ENCODE assay signal across 22 mouse cellular contexts in genomic region chr10:128840612-128841011, GRCm38 (mm10).
"Had no signal": no experiment of that assay in that cellular context is flagged by ENCODE, and none has a peak within 500 bp of the region (broad histone marks: within the 10 kb centered on the region; RNA-seq: fewer than 3 reads in every experiment).

No protein-coding gene starts in this region.

- H3K4me2 ChIP-seq: limb, embryonic 12.5 days; limb, embryonic 15.5 days; midbrain, embryonic 13.5 days; neural tube, embryonic 13.5 days; stomach, embryonic 15.5 days had no signal

- H3K27ac ChIP-seq: kidney, postnatal 0 days; limb, embryonic 12.5 days; limb, embryonic 15.5 days; midbrain, embryonic 10.5 days; midbrain, embryonic 13.5 days; neural tube, embryonic 13.5 days; stomach, embryonic 15.5 days had no signal

- ATAC-seq: intestine, postnatal 0 days; midbrain, embryonic 13.5 days; midbrain, embryonic 16.5 days had no signal

- DNase-seq: kidney, adult 2 months; kidney, postnatal 36 days; layer of hippocampus, postnatal 36 days; left cerebral cortex, postnatal 4 days; lung, adult 2 months; lung, postnatal 14 days; lung, postnatal 4 days; retina, postnatal 1 day; right cerebral cortex, postnatal 25 days; spleen, adult 18-20 months; thymus, adult 18-20 months; thymus, postnatal 36 days had no signal

- H3K4me1 ChIP-seq: limb, embryonic 15.5 days; midbrain, embryonic 10.5 days; stomach, embryonic 15.5 days had no signal

- H3K27me3 ChIP-seq: limb, embryonic 12.5 days; limb, embryonic 15.5 days; midbrain, embryonic 13.5 days; neural tube, embryonic 13.5 days; stomach, embryonic 15.5 days had no signal

- H3K9ac ChIP-seq: limb, embryonic 12.5 days; limb, embryonic 15.5 days; midbrain, embryonic 13.5 days; neural tube, embryonic 13.5 days; stomach, embryonic 15.5 days had no signal

- H3K4me3 ChIP-seq: limb, embryonic 12.5 days; limb, embryonic 15.5 days; midbrain, embryonic 10.5 days; midbrain, embryonic 13.5 days; myocyte; neural tube, embryonic 13.5 days; stomach, embryonic 15.5 days had no signal

- H3K9me3 ChIP-seq: limb, embryonic 12.5 days; limb, embryonic 15.5 days; midbrain, embryonic 10.5 days; midbrain, embryonic 13.5 days; neural tube, embryonic 13.5 days; stomach, embryonic 15.5 days had no signal
